Mouse (Mus musculus) olfactory bulb, adult 2 months (tissue): Measurements from ENCODE around the gene Btg2.

Source experiments
- CTCF ChIP-seq: fragments of 200-500 bp; IDR thresholded peaks from 2 replicates; pipeline ENCODE4 v1.5.1; 2012; ENCODE audit warnings: low read depth, mild to moderate bottlenecking, low read length, moderate library complexity; ENCODE audit not compliant: insufficient read depth
- POLR2A ChIP-seq: fragments of 200-500 bp; IDR thresholded peaks from 2 replicates; pipeline ENCODE4 v1.6.1; 2012; ENCODE audit warnings: mild to moderate bottlenecking, low read depth, low read length, moderate library complexity; ENCODE audit not compliant: insufficient read depth

- TF ChIP-seq CTCF (no peak), POLR2A (no peak)
Measured at GRCm38 (mm10) chr1:134097080-134097855, 18.3 kb upstream of the Btg2 start.
